Mouse (Mus musculus): Measurements from ENCODE around the gene Ing2.

GRCm38 (mm10) chr8:47675786-47676185, 430 bp upstream of the Ing2 start:
- TF ChIP-seq EP300 (IDR thresholded peaks at IDR 0.05; ENCODE audit: insufficient read depth, low read depth, low read length): no peak
- no peak; the same call in 1 of the 2 replicates for TF ChIP-seq CTCF (IDR thresholded peaks at IDR 0.05)
- no peak for TF ChIP-seq POLR2A (IDR thresholded peaks at IDR 0.05; ENCODE audit: insufficient read depth, low read depth, low read length)

All from heart, adult 2 months (tissue).